Mouse (Mus musculus) 3T3-L1 (cell line): ENCODE data around the gene Ppp2r5e.
"Not testable (repeated sequence)": the region's sequence is repeated elsewhere in the genome, so short reads cannot be mapped to it uniquely, and the experiment has no call there.

ENCODE experiments used
- DNase-seq: peaks from one replicate; pipeline ENCODE4 v3.0.0-alpha.2; 2015; ENCODE audit warnings: low read depth, low spot score

Ppp2r5e gene

GRCm38 (mm10) chr12:75432400-75432799 lies 163.6 kb downstream of the Ppp2r5e start:
- DNase-seq, result not testable (repeated sequence)

DNA sequence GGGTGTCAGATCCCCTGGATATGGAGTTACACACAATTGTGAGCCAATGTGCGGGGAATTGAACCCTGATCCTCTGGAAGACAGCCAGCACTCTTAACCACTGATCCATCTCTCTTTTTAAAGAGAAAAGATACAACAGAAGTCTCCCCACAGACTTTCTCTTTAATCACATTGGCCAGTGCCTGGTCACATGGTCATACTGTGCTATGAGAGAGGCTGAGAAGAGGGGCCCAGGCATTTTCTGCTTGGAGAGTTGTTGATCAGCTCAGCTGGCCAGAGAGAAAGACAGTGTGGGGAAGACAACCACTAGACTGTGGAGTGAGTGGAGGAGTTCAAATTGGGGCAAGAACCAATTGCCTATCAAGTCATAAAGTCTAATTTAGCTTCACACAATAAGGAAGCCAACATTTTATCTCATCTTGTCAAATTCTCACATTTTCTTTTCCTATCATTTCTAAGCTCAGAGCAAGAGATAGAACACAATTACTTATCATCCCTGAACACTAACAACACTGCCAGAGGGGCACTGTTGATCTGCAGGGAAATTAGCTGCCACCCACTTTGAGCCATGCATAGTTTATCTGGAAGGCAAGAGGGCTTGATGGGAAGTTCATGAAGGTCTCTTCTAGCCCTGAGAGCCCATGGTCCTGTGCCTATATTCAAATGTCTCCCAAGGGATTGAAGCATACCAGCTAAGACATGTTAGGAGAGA lies 166.2 kb downstream of the Ppp2r5e start:
- DNase-seq, result no peak

- DNase-seq, result no peak
Observed at GRCm38 (mm10) chr12:75428719-75429118, 167.3 kb downstream of the Ppp2r5e start.

- DNase-seq, result peak; percentile 20
Observed at GRCm38 (mm10) chr12:75425882-75426281, 170.2 kb downstream of the Ppp2r5e start.

GRCm38 (mm10) chr12:75424817-75425216 lies 171.2 kb downstream of the Ppp2r5e start:
- no peak for DNase-seq

DNA sequence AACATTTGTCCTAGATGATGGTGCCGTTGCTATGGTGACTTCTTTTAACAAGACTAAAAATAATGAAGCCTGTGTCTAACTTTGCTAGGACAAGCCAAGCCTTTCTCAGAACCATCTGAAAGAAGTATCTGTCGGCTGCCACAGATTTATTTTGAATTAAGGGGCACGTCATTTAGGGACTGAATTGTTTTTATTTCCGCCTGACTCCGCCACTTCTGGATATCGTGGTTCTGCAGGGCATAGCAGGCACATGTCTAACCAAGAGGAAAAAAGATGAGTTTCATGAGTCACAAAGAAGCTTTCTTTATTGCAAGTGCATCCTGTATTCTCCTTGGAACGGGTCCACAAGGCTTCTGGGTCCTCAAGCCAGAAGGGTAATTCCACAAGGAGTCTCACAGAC lies 171.7 kb downstream of the Ppp2r5e start:
- peak; percentile 65 for DNase-seq

- no peak for DNase-seq
Observed at GRCm38 (mm10) chr12:75416681-75417080, 179.4 kb downstream of the Ppp2r5e start, which contains the start of gene Gphb5. Gene Gphb5 (minus strand): TSS chr12:75416781.

- DNase-seq, result no peak
Observed at GRCm38 (mm10) chr12:75414991-75415390, 181.1 kb downstream of the Ppp2r5e start.

- DNase-seq, result no peak
Observed at GRCm38 (mm10) chr12:75412964-75413363, 183.1 kb downstream of the Ppp2r5e start.
